Mouse (Mus musculus) midbrain, embryonic 10.5 days (tissue): Measurements from ENCODE around the gene Glipr1l2. TPM values are rescaled to one million over a fixed set of nuclear protein-coding genes. Genes with fewer than 3 reads are reported as not detected.

Experiments used
- DNase-seq: peaks from one replicate; pipeline ENCODE4 v3.0.0-alpha.2; 2017; ENCODE audit warnings: low spot score
- H3K27ac ChIP-seq: fragments of 300-500 bp; sonication (generic); replicated peaks from 2 replicates; pipeline ENCODE4 v1.5.1; 2016; ENCODE audit warnings: mild to moderate bottlenecking
- H3K27me3 ChIP-seq: fragments of 300-500 bp; sonication (generic); 2 replicates; pipeline ENCODE4 v1.6.1; 2016; ENCODE audit warnings: low read depth, mild to moderate bottlenecking; ENCODE audit not compliant: poor library complexity, severe bottlenecking
- H3K36me3 ChIP-seq: fragments of 300-500 bp; sonication (generic); 2 replicates; pipeline ENCODE4 v1.6.1; 2016; ENCODE audit warnings: mild to moderate bottlenecking, moderate library complexity
- H3K4me1 ChIP-seq: fragments of 300-500 bp; sonication (generic); 2 replicates; pipeline ENCODE4 v1.6.1; 2016
- H3K4me3 ChIP-seq: fragments of 300-500 bp; sonication (generic); 2 replicates; pipeline ENCODE4 v1.5.1; 2016; ENCODE audit warnings: mild to moderate bottlenecking, moderate library complexity
- H3K9me3 ChIP-seq: fragments of 300-500 bp; sonication (generic); replicated peaks from 2 replicates; pipeline ENCODE4 v1.6.1; 2016; ENCODE audit warnings: mild to moderate bottlenecking
- WGBS: fragments of 180-500 bp; shearing (Covaris S2); methylation state at CpG from one replicate; pipeline ENCODE4 v1.1.7; 2016; 5-methylcytosine and 5-hydroxymethylcytosine counted together
- polyA plus RNA-seq: library from polyadenylated mRNA; unstranded; fragments of >200 nt; fragmentation: Nextera tagmentation; extraction: Ambion mirVana; gene quantifications from 2 replicates; pipeline ENCODE4 v1.2.1, GENCODE M21; 2016

Gene Glipr1l2
- polyA plus RNA-seq, 1 experiment from 2014 or later: not detected

DNA sequence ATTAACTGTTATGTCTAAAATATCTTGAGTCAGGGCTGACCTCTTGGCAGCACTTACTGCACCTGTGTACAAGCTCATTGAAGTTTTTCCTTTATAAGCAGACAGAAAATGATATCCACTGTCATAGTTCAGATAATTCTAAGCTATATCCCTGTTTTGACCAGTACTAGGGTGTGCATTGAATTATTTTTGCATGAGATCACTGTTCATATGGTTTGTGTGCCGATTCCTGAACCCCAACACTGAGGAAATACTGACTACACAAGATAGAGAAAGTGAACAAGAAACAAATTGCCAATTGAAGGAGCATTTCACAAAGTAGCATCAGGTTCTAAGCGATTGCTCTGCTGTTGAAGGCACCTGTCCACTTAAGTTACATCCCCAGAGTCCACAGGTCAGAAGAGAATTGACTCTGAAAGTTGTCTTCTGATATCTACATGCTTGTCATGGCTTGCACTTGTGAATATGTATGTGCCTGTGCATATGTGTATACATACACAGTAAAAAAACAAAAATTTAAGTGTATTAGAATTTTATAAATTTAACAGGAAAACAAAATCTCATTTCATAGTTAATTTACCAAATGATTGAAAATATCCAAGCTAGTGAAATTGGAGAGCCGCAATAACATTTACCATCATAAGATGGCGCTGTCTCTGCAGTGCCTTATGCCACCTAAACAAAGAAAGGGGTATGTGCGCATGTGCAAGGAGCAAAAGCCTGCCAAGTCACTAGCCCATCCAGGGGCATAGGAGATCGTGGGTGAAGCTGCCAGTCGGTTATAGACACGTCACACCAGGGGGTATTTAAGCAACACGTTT is 55.1 kb downstream of the Glipr1l2 start:
- no peaks in the 10 kb centered on the region for H3K4me1 ChIP-seq
- peak; percentile 74 for DNase-seq
- peak overlapping the region; percentile 42 for H3K4me3 ChIP-seq
- WGBS: 19% methylated on average over 9 of the region's 9 CpGs
- no peaks in the 10 kb centered on the region for H3K9me3 ChIP-seq
- peak overlapping the region; percentile 73 for H3K27ac ChIP-seq
- H3K27me3 ChIP-seq: no peaks in the 10 kb centered on the region
- H3K36me3 ChIP-seq: no peaks in the 10 kb centered on the region

DNA sequence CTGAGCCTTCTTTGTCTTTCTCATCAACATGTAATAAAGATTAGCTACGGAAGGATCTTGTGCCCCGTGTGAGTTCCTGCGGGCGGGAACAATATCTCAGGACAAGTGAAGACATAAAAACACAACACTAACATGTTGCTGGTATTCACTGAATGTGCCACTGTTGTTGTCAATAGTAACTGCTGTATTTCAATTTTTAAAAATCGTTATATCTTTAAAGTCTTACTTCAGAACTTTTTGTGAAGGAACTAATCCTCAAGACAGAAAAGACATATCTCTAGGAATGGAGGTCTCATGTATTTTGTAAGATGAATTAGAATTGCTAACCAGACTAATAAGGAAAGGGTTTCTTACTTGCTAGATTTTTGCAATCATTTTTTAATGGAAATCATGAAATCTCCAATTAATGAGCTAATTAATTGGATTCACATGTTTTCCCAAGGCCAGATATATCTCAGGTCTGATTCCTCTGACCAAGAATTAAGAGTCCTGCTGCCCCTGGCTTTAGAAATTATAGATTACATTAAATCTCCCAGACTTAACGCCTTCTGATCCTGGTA is 55.8 kb downstream of the Glipr1l2 start:
- Histone ChIP-seq H3K4me3 (peak overlapping the region; percentile 42), H3K4me1 (no peaks in the 10 kb centered on the region), H3K36me3 (no peaks in the 10 kb centered on the region), H3K27me3 (no peaks in the 10 kb centered on the region), H3K27ac (peak overlapping the region; percentile 73), H3K9me3 (no peaks in the 10 kb centered on the region)
- 46% methylated on average over 6 of the region's 6 CpGs for WGBS
- no peak for DNase-seq

DNA sequence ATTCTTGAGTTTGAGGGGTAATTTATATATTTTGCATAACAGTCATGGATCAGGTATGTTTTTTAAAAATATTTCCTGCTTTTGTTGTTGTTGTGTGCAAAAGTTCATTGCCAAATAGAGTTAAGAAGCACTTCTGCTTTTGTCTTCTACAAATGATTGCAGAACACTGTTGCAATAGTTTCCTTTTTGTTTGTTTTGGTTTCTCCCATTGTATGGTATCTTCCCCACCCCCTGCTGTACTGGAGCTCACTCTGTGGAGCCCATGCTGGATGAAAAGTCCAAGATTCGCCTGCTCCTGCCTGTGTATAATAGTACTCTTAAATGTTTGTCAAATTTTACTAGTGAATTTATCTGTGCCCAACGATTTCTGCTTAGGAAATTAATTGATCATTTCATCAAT is 56.7 kb downstream of the Glipr1l2 start:
- Histone ChIP-seq H3K27me3 (no peaks in the 10 kb centered on the region), H3K27ac (no peak overlapping the region), H3K4me1 (no peaks in the 10 kb centered on the region), H3K36me3 (no peaks in the 10 kb centered on the region), H3K4me3 (no peak overlapping the region), H3K9me3 (no peaks in the 10 kb centered on the region)
- DNase-seq: no peak
- WGBS: 56% methylated on average over 2 of the region's 2 CpGs

Other genes with a start within 250 kb of the Glipr1l2 start
- gene Krr1, start 110.7 kb upstream of the Glipr1l2 start, polyA plus RNA-seq: 58.8 and 59.9 TPM in 2 replicates
- 0.77 and 1.2 TPM in 2 replicates for gene Glipr1, start 80.7 kb upstream of the Glipr1l2 start, polyA plus RNA-seq
- gene Glipr1l1, start 23.2 kb upstream of the Glipr1l2 start, polyA plus RNA-seq: not detected in 2 replicates
- not detected in 2 replicates for gene Glipr1l3, start 77.0 kb downstream of the Glipr1l2 start, polyA plus RNA-seq
- 0.30 and 0.31 TPM in 2 replicates for gene Caps2, start 80.3 kb downstream of the Glipr1l2 start, polyA plus RNA-seq
- 1.0 and 2.6 TPM in 2 replicates for gene Kcnc2, start 187.8 kb downstream of the Glipr1l2 start, polyA plus RNA-seq